Mouse (Mus musculus) heart, adult 11 months (tissue): Measurements from ENCODE around the gene Ninl.

Source experiments
- DNase-seq: peaks from one replicate; pipeline ENCODE4 v3.0.0; 2022

Ninl gene

GRCm38 (mm10) chr2:150995324-150995723 is 43.9 kb downstream of the Ninl start:
- DNase-seq, result peak; percentile 79

GRCm38 (mm10) chr2:150991050-150991449 is 48.1 kb downstream of the Ninl start:
- DNase-seq, result peak; percentile 61

- DNase-seq, result peak; percentile 74
Observed at GRCm38 (mm10) chr2:150990506-150990905, 48.7 kb downstream of the Ninl start.

DNA sequence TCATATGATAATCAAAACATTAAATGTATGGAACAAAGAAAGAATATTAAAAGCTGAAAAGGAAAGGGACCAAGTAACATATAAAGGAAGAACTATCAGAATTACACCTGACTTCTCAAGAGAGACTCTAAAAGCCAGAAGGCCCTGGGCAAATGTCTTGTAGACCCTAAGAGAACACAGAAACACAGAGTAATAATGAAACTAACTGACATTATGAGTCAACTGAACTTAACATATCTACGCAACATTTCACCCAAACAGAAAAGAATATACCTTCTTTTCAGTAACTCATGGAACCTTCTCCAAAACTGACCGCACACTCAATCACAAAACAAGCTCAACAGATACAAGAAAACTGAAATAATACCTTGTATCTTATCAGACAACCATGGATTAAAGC is 53.8 kb downstream of the Ninl start:
- no peak for DNase-seq

DNA sequence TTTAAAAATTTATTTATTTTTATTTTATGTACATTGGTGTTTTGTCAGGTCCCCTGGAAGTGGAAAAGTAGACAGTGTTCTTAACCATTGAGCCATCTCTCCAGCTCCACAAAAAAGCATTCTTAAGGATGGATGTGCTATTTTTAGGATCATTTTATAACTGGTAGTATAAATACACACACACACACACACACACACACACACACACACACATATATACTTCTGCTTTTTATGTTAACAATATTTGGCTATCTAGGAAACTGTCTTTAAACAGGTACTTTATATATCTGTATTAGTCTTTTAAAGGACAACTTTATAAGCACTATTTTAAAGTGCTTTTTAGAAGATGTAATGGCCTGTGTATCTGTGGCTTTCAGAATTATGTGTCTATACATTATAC is 57.1 kb downstream of the Ninl start:
- no peak for DNase-seq

GRCm38 (mm10) chr2:150981524-150981923 is 57.7 kb downstream of the Ninl start:
- peak; percentile 43 for DNase-seq

GRCm38 (mm10) chr2:150979861-150980620 is 59.1 kb downstream of the Ninl start:
- peak; percentile 69 for DNase-seq

- peak; percentile 71 for DNase-seq
Observed at GRCm38 (mm10) chr2:150978791-150979190, 60.4 kb downstream of the Ninl start.

DNA sequence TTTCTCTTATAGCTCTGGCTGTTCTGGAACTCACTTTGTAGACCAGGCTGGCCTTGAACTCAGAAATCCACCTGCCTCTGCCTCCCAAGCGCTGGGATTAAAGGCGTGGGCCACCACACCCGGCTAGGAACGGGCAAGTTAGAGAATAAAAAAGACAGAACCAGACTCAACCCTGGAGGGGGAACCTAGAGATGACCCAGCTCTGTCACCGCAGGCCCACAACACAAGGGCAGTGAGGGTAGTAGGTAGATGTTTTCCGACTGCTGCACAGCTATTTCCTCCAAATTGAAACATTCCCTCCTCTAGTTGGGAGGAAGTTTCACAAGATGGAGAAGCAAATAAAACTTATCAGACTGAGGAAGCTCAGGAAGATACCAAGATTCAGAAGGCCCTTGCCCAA is 61.5 kb downstream of the Ninl start:
- peak; percentile 56 for DNase-seq

GRCm38 (mm10) chr2:150976871-150977270 is 62.3 kb downstream of the Ninl start:
- peak; percentile 66 for DNase-seq

DNA sequence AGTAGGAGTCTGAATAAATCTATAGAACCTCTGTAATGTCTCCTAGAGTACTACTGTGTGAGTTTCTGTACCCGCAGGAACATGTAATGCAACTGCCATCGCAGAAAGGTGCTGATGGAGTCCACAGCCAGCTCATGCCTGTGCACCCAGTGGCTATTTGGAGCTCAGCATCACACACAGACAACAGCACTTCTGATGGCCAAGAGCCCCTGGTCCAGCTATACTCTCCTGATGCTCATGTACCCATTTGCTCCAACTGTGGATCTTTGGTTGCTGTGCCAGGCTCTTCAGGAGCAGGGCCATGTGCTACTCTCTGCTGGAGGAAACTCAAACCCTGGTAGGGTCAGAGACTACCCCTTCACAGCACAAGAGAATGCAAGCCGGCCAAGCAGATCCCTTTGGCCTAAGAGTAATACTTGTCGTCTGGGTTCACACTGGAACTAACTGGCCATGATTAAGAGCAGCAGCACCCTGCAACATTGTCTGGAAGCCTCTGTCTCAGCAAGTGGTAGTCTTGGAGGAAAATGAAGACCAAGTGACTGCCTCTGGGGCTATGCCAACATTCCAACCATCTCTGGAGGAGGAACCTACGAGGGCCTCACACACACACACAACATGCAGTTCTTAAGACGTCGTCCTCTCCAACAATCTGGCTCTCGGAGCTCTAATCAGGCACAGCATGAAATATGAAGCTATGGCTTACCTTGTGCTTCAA is 65.6 kb downstream of the Ninl start:
- peak; percentile 70 for DNase-seq

DNA sequence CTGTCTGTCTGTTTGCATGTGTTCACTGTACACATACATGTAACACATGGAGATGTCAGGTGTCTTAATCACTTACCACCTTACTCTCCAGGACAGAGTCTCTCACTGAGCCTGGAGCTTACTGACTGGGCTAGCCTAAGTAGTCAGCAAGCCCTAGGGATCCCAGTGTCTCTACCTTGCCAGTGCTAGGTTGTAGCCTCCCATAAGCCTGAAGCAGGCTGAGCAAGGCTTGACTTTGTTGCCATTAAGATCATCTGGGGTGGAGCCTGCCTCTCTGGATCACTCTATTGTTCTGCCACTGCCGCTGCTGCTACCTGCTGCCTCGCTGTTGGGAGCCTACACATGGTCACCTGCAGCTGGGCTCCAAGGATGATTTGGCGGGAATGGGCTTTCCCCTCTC is 66.5 kb downstream of the Ninl start:
- peak; percentile 76 for DNase-seq

- peak; percentile 49 for DNase-seq
Observed at GRCm38 (mm10) chr2:150971856-150972255, 67.3 kb downstream of the Ninl start.

- peak; percentile 72 for DNase-seq
Observed at GRCm38 (mm10) chr2:150969231-150969630, 70.0 kb downstream of the Ninl start.

- DNase-seq, result peak; percentile 71
Observed at GRCm38 (mm10) chr2:150967491-150967890, 71.7 kb downstream of the Ninl start.

DNA sequence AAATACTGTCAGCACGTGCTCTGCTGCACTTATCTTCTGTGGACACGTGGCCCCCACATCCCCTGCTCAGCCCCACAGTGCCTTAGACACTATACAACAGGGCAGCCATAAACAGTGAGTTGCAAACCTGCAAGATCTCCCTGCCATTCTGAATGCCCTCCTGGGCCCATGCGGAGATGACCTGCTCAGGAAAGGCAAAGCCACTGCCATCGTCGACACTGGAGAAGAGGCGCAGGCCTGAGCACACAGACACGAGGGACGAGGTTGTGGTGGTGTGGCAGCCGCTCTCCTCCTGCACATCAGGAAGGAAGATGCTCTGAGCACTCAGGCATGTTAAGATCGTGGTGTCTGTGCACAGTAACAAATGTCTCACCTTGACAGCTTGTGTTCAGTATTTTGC is 73.2 kb downstream of the Ninl start:
- peak; percentile 58 for DNase-seq

DNA sequence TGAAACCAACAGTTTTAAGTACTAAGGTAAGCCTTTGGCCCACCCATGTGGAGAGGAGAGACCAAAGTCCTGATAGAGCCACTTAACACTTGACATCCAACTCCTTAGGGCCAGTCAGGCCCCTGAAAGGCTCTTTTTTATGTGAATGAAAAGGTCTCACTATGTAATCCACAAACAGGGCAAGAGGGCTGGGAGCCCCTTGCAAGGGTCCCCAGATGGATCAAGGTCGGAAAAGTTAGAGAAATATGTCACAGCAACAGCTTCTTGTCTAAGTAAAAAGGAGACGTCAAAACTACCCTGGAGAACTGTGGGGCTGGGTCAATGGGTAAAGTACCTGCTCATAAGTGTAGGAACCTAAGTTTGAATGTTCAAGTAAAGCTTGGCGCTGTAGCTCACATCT is 74.5 kb downstream of the Ninl start:
- DNase-seq, result peak; percentile 58

- DNase-seq, result peak; percentile 76
Observed at GRCm38 (mm10) chr2:150963246-150963645, 75.9 kb downstream of the Ninl start.

- DNase-seq, result no peak
Observed at GRCm38 (mm10) chr2:150959521-150959920, 79.7 kb downstream of the Ninl start.

- no peak for DNase-seq
Observed at GRCm38 (mm10) chr2:150955859-150956258, 83.3 kb downstream of the Ninl start.

- no peak for DNase-seq
Observed at GRCm38 (mm10) chr2:150951201-150951600, 88.0 kb downstream of the Ninl start.

- DNase-seq, result no peak
Observed at GRCm38 (mm10) chr2:150950056-150950455, 89.1 kb downstream of the Ninl start.

- no peak for DNase-seq
Observed at GRCm38 (mm10) chr2:150949652-150950051, 89.5 kb downstream of the Ninl start.

- DNase-seq, result no peak
Observed at GRCm38 (mm10) chr2:150948786-150949185, 90.4 kb downstream of the Ninl start.
